Mouse (Mus musculus): Measurements from ENCODE around the gene St6galnac3. TPM values are rescaled to one million over a fixed set of nuclear protein-coding genes. Genes with fewer than 3 reads are reported as not detected.

Gene St6galnac3
- polyA plus RNA-seq, 1 experiment from 2014 or later = 10.2 TPM

DNA sequence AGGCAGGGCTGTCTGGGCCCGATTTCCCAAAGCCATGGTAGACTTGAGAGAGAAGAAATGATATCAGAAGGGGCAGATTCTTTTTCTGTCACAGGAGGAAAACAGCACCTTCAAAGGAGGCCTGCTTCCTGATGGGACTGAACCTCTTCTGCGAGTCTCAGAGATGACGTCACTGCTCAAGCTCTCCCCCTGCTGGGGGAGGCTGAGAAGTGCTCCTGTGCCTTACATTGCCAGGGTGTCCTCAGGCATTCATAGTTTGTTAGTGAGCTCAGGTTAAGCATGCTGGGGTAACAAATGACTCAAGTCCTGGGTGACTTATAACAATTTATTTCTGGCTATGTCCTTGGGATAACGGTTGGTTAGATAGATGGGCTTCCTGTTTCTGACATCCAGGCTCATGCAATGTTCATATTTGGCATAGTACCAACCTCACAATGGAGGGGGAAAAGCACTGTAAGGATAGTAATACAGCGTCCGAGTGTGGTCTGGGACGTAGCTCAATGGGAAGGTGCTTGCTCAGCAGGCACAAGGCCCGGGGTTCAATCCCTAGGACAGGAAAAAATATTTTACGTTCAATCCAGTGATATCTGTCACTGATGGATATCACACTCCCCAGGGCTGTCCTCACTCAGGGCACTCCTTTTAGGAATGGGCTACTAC is 474.2 kb downstream of the St6galnac3 start:
- Histone ChIP-seq H3K4me1 (replicated peaks) (no peaks in the 10 kb centered on the region; the same call in 1 of the 2 replicates), H3K27me3 (no peaks in the 10 kb centered on the region), H3K9ac (no peak overlapping the region), H3K36me3 (replicated peaks) (no peaks in the 10 kb centered on the region), H3K4me2 (no peak overlapping the region), H3K9me3 (replicated peaks) (no peaks in the 10 kb centered on the region), H3K4me3 (replicated peaks) (no peak overlapping the region), H3K27ac (replicated peaks) (no peak overlapping the region)
- 35% methylated on average over 9 of the region's 9 CpGs for WGBS (ENCODE audit: insufficient replicate concordance)
- ATAC-seq (ENCODE audit: insufficient read depth) = 0 out of 2 replicates have a peak, but pooled peaks have one; percentile 44

DNA sequence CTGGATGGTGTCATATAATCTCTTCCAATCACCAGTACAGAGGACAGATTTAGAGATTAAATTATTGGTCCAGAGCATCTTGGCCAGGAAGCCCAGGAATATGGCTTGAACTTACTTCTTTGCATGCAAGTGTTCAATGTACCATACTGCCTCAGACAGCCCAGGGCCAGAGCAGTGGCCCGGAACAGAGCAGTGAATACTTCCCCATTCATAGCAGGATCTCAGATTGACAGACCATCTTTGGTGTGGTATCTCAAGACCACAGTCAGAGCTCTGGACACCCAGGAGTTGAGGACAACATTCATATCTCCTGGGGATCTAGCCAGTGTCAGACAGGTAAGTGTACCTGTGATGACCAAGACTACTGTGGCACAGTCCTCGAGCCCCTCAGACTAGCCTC is 476.1 kb downstream of the St6galnac3 start:
- Histone ChIP-seq H3K27me3 (no peaks in the 10 kb centered on the region), H3K4me3 (replicated peaks) (no peak overlapping the region), H3K4me1 (replicated peaks) (no peaks in the 10 kb centered on the region; the same call in 1 of the 2 replicates), H3K4me2 (no peak overlapping the region), H3K9me3 (replicated peaks) (no peaks in the 10 kb centered on the region), H3K36me3 (replicated peaks) (no peaks in the 10 kb centered on the region), H3K9ac (no peak overlapping the region), H3K27ac (replicated peaks) (no peak overlapping the region)
- no peak for ATAC-seq (ENCODE audit: insufficient read depth)
- 50% methylated on average over 2 of the region's 2 CpGs for WGBS (ENCODE audit: insufficient replicate concordance)

DNA sequence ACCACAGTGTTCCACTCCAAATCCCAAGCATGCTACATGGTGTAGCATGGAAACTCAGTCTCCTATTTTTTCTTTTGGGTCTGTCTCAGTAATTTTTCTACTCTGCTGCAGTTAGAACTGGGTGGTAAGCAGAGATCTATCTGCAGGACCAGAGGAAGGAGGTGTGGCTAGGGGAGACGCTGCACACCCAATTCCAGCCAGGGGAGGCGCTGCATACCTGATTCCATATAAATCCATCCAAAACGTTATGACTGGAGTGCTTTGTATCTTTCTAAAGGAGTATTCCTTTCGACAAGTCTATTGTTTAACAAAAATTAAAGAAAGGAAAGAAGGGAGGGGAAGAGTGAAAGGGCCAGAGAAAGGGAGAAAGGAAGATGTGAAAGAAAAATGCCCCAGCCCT is 476.9 kb downstream of the St6galnac3 start:
- H3K27me3 ChIP-seq = no peaks in the 10 kb centered on the region
- ATAC-seq (ENCODE audit: insufficient read depth) = no peak
- H3K27ac ChIP-seq (replicated peaks) = no peak overlapping the region
- no peaks in the 10 kb centered on the region for H3K36me3 ChIP-seq (replicated peaks)
- H3K4me1 ChIP-seq (replicated peaks) = no peaks in the 10 kb centered on the region; the same call in 1 of the 2 replicates
- no peak overlapping the region for H3K4me2 ChIP-seq
- 38% methylated on average over 4 of the region's 4 CpGs for WGBS (ENCODE audit: insufficient replicate concordance)
- no peak overlapping the region for H3K4me3 ChIP-seq (replicated peaks)
- no peak overlapping the region for H3K9ac ChIP-seq
- H3K9me3 ChIP-seq (replicated peaks) = no peaks in the 10 kb centered on the region

DNA sequence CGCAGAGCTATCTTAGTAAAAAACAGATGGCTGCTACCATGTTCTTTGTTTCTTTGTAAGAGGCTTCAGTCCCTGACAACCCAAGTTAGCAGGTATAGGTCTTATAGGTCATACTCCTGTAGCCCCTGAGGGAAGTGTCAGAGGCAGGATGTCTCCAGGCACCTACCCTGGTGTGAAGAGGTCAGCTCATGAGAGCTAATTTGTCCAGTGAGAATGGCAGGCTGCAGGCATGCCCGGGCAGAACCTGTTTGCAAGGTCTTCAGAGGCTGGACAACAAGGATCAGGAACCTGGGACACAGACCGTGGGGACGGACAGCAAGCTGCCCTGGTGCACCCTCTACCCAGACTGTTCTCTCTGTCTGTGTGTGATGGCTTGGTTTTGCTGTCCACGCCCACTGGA is 482.4 kb downstream of the St6galnac3 start:
- WGBS (ENCODE audit: insufficient replicate concordance) = 66% methylated on average over 5 of the region's 5 CpGs
- H3K9ac ChIP-seq = no peak overlapping the region
- ATAC-seq (ENCODE audit: insufficient read depth) = no peak
- no peaks in the 10 kb centered on the region for H3K9me3 ChIP-seq (replicated peaks)
- H3K4me2 ChIP-seq = no peak overlapping the region
- no peak overlapping the region for H3K27ac ChIP-seq (replicated peaks)
- no peaks in the 10 kb centered on the region for H3K36me3 ChIP-seq (replicated peaks)
- H3K4me3 ChIP-seq (replicated peaks) = no peak overlapping the region
- no peaks in the 10 kb centered on the region for H3K4me1 ChIP-seq (replicated peaks)
- H3K27me3 ChIP-seq = no peaks in the 10 kb centered on the region

DNA sequence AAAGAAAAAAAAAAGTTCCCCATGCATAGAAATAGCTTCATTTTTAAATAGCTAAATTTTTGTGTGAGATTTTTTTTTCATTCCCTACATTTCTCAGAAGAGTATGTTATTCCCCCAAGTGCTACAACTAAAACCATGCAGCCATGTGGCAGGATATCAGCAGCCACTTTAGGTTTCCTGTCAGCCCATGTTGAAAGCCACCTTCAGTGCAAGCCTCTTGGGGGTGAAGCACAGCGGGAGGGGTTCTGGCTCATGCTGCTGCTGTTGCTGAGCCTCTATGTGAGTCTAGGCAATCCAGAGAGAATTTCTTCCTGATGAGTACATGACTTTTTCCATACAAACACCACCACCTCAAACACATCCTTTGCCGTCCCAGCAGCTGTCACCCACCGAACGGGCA is 483.8 kb downstream of the St6galnac3 start:
- Histone ChIP-seq H3K27ac (replicated peaks) (no peak overlapping the region), H3K4me2 (no peak overlapping the region)
- 37% methylated on average over 4 of the region's 4 CpGs for WGBS (ENCODE audit: insufficient replicate concordance)

DNA sequence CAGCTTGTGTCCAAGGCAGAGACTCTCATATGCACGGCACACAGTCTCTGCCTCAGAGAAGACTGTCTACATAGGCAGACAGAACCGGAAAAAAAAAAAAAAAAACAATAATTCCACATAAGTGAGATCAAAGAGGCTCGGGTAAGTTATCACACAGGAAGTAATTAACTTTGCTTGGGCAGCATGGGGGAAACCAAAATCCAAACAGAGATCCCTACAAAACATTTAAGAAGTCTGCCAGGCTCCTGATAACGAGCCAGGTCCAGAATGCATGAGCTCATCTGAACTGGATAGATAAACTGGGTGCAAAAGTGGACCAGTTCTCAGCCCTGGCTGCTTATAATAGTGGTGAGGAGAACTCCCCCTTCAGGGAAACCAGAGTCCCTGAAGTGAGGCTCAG is 484.6 kb downstream of the St6galnac3 start:
- Histone ChIP-seq H3K4me3 (replicated peaks) (no peak overlapping the region), H3K9me3 (replicated peaks) (no peaks in the 10 kb centered on the region), H3K9ac (no peak overlapping the region), H3K27ac (replicated peaks) (no peak overlapping the region), H3K4me1 (replicated peaks) (no peaks in the 10 kb centered on the region), H3K36me3 (replicated peaks) (no peaks in the 10 kb centered on the region), H3K27me3 (no peaks in the 10 kb centered on the region), H3K4me2 (no peak overlapping the region)
- WGBS (ENCODE audit: insufficient replicate concordance) = 24% methylated on average over 4 of the region's 4 CpGs
- ATAC-seq (ENCODE audit: insufficient read depth) = no peak

More for the DNA sequence above, 483.8 kb downstream of the St6galnac3 start:
- H3K27me3 ChIP-seq = no peaks in the 10 kb centered on the region
- no peaks in the 10 kb centered on the region for H3K36me3 ChIP-seq (replicated peaks)
- no peak overlapping the region for H3K4me3 ChIP-seq (replicated peaks)
- no peak for ATAC-seq (ENCODE audit: insufficient read depth)
- H3K9ac ChIP-seq = no peak overlapping the region
- no peaks in the 10 kb centered on the region for H3K9me3 ChIP-seq (replicated peaks)
- no peaks in the 10 kb centered on the region for H3K4me1 ChIP-seq (replicated peaks)

DNA sequence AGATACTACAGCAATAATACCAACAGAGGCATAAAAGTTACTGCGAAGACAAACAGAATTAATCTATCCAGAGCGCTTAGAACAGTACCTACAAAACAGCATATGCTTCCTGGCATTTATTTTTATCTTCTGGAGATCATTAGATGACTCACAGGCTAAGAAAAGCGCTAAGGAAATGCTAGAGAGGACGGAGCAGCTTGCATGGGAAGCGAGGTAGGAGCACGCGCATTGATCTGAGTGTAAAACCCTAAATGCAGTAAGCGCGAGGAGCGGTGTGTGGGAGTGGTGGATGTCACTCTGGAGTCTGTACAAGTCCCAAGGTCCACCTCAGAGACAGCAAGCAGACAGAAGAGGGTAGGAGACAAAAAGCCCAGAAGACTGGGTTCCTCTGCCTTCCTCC is 486.6 kb downstream of the St6galnac3 start:
- Histone ChIP-seq H3K4me1 (replicated peaks) (no peaks in the 10 kb centered on the region), H3K27ac (replicated peaks) (no peak overlapping the region), H3K9ac (no peak overlapping the region), H3K27me3 (no peaks in the 10 kb centered on the region), H3K4me3 (replicated peaks) (no peak overlapping the region), H3K36me3 (replicated peaks) (no peaks in the 10 kb centered on the region), H3K4me2 (no peak overlapping the region), H3K9me3 (replicated peaks) (no peaks in the 10 kb centered on the region)
- WGBS (ENCODE audit: insufficient replicate concordance) = 79% methylated on average over 10 of the region's 10 CpGs
- ATAC-seq (ENCODE audit: insufficient read depth) = no peak

DNA sequence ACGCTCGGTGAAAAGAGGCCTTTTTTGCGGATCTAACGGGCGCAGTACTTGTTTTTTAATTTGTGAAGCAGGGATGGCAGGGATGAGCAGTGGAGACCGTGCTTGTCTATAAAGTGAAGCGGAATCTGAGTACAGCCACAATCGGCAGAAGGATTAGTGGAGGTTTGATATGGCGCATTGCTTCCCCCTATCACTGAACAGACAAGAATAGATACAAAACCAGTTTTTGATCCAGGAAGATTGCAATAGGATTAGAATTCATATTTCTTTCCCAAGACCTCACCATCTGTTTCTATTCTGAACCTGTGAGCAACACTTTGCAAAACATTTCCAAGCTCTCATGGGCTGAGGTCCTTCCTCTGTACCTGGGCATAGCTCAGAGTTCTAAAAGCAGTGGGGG is 488.7 kb downstream of the St6galnac3 start:
- H3K27ac ChIP-seq (replicated peaks) = no peak overlapping the region
- H3K4me1 ChIP-seq (replicated peaks) = no peaks in the 10 kb centered on the region
- no peaks in the 10 kb centered on the region for H3K27me3 ChIP-seq
- no peak overlapping the region for H3K4me3 ChIP-seq (replicated peaks)
- no peaks in the 10 kb centered on the region for H3K36me3 ChIP-seq (replicated peaks)
- WGBS (ENCODE audit: insufficient replicate concordance) = 78% methylated on average over 9 of the region's 9 CpGs
- ATAC-seq (ENCODE audit: insufficient read depth) = no peak
- H3K9ac ChIP-seq = no peak overlapping the region
- no peaks in the 10 kb centered on the region for H3K9me3 ChIP-seq (replicated peaks)
- H3K4me2 ChIP-seq = no peak overlapping the region

DNA sequence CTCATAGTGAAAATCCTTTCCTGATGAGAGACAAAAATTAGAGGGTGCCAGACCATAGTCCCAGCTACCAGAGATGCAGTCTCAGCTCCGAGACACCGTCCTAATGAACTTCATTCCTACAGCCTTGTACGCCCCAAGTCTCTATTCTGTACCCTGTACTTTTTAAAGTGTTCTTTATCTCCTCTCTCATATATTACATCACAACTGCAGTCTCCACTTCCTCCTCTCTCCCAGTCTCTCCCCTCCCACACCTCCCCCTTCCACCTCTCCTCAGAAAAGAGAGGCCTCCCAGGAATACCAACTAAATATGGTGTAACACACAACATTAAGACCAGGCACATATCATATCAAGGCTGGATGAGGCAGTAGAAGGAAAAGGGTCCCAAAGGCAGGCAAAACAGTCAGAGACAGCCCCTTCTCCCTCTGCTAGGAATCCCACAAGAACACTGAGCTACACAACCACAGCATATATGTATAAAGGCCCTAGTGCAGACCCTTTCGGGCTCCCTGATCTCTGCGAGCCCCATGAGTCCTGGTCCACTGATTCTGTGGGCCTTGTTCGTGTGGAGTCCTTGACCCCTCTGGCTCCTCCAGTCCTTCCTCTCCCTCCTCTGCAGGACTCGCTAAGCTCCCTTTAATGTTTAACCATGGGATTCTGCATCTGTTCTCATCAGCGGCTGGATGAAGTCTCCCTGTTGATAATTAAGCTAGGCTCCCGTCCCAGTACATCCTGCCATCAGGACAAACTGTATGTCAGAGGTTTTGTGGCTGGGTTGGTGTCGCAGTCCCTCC is 502.2 kb downstream of the St6galnac3 start:
- WGBS (ENCODE audit: insufficient replicate concordance) = 70% methylated on average over 10 of the region's 10 CpGs
- ATAC-seq (ENCODE audit: insufficient read depth) = peak; percentile 60

DNA sequence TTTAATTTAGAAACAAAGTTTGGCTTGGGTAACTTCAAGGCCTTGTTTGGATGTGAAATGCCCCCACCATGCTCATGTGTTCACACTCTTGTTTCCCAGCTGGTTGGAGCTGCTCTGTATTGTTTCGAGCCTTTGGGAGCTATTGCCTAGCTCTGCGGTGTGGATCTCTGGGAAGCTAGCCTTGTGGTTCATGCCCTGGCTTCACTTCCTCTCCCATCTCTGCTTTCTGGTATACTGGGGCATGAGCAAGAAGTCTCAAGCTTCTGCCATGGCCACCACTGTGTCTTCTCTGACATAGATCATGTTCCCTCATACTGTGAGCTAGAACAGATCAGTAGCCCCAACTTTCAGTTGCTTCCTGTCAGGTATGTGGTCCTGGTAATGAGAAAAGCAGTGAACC is 505.6 kb downstream of the St6galnac3 start:
- no peak for ATAC-seq (ENCODE audit: insufficient read depth)
- Histone ChIP-seq H3K36me3 (replicated peaks) (no peaks in the 10 kb centered on the region), H3K4me1 (replicated peaks) (no peaks in the 10 kb centered on the region), H3K4me2 (no peak overlapping the region), H3K27ac (replicated peaks) (no peak overlapping the region), H3K9ac (no peak overlapping the region), H3K4me3 (replicated peaks) (no peak overlapping the region), H3K9me3 (replicated peaks) (no peaks in the 10 kb centered on the region), H3K27me3 (no peaks in the 10 kb centered on the region)
- 69% methylated on average over 2 of the region's 2 CpGs for WGBS (ENCODE audit: insufficient replicate concordance)

More for the DNA sequence above, 502.2 kb downstream of the St6galnac3 start:
- Histone ChIP-seq H3K4me3 (replicated peaks) (no peak overlapping the region), H3K27me3 (no peaks in the 10 kb centered on the region), H3K9me3 (replicated peaks) (no peaks in the 10 kb centered on the region), H3K9ac (no peak overlapping the region), H3K27ac (replicated peaks) (no peak overlapping the region), H3K4me1 (replicated peaks) (no peaks in the 10 kb centered on the region), H3K36me3 (replicated peaks) (no peaks in the 10 kb centered on the region), H3K4me2 (no peak overlapping the region)

DNA sequence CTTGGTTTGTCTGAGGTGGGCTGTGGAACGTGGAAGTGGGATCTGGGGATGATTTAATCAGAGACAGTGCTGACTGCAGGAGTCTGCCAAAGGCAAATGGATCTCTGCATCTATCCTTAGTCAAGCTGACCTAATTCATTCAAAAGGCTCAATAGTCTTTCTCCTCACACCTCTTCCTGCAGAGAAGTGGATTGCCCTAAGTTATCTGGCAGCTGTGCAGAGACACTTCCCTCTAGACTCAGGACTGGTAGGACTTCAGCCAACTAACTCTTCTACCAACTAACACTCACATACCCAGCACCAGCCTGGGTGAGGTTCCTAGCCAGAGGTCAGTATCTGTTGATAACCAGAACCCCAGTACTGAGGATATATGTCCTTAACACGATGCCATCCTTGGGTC is 516.8 kb downstream of the St6galnac3 start:
- no peak overlapping the region for H3K4me2 ChIP-seq
- no peaks in the 10 kb centered on the region for H3K36me3 ChIP-seq (replicated peaks)
- no peak overlapping the region for H3K9ac ChIP-seq
- no peak overlapping the region for H3K4me3 ChIP-seq (replicated peaks)
- no peak overlapping the region for H3K27ac ChIP-seq (replicated peaks)
- no peaks in the 10 kb centered on the region for H3K9me3 ChIP-seq (replicated peaks)
- 56% methylated on average over 2 of the region's 2 CpGs for WGBS (ENCODE audit: insufficient replicate concordance)
- no peak for ATAC-seq (ENCODE audit: insufficient read depth)
- no peaks in the 10 kb centered on the region for H3K27me3 ChIP-seq
- no peaks in the 10 kb centered on the region for H3K4me1 ChIP-seq (replicated peaks)

Measured in liver, embryonic 15.5 days (tissue).